Mouse (Mus musculus) heart, postnatal 0 days (tissue): ENCODE measurements around the gene Oard1. TPM values are rescaled to one million over a fixed set of nuclear protein-coding genes. Genes with fewer than 3 reads are reported as not detected.

Experiments
- ATAC-seq: fragments of 200-750 bp; cut with Nextera tagmentation; 2 replicates; pipeline ENCODE4 v1.8.0; 2017; ENCODE audit warnings: low read depth, moderate number of reproducible peaks, moderate library complexity; ENCODE audit not compliant: insufficient read depth
- DNase-seq: peaks from one replicate; pipeline ENCODE4 v3.0.0-alpha.2; 2016; ENCODE audit warnings: low spot score
- H3K27ac ChIP-seq: fragments of 300-500 bp; sonication (generic); 2 replicates; pipeline ENCODE4 v1.5.1; 2014; ENCODE audit warnings: low read depth, mild to moderate bottlenecking
- H3K27me3 ChIP-seq: fragments of 300-500 bp; sonication (generic); 2 replicates; pipeline ENCODE4 v1.6.1; 2014; ENCODE audit warnings: low read length, mixed read lengths; ENCODE audit not compliant: control insufficient read depth, insufficient read depth
- H3K36me3 ChIP-seq: fragments of 300-500 bp; sonication (generic); replicated peaks from 2 replicates; pipeline ENCODE4 v1.6.1; 2014; ENCODE audit warnings: low read length, mixed read lengths; ENCODE audit not compliant: control insufficient read depth, insufficient read depth
- H3K4me1 ChIP-seq: fragments of 300-500 bp; sonication (generic); 2 replicates; pipeline ENCODE4 v1.6.1; 2014; ENCODE audit warnings: antibody characterized with exemption; ENCODE audit not compliant: control insufficient read depth, insufficient read depth
- H3K4me2 ChIP-seq: fragments of 300-500 bp; sonication (generic); 2 replicates; pipeline ENCODE4 v1.6.1; 2014; ENCODE audit warnings: low read depth, mild to moderate bottlenecking, low read length, moderate library complexity
- H3K4me3 ChIP-seq: fragments of 300-500 bp; sonication (generic); 2 replicates; pipeline ENCODE4 v1.5.1; 2014; ENCODE audit warnings: low read depth, low read length
- H3K9ac ChIP-seq: fragments of 300-500 bp; sonication (generic); replicated peaks from 2 replicates; pipeline ENCODE4 v1.6.1; 2014; ENCODE audit warnings: low read depth, low read length, mixed read lengths
- H3K9me3 ChIP-seq: fragments of 300-500 bp; sonication (generic); replicated peaks from 2 replicates; pipeline ENCODE4 v1.6.1; 2016; ENCODE audit warnings: low read length; ENCODE audit not compliant: control insufficient read depth
- CTCF ChIP-seq: IDR thresholded peaks from 2 replicates; pipeline ENCODE4 v1.5.1; 2016; ENCODE audit warnings: antibody characterized with exemption, control low read depth, low read depth
- EP300 ChIP-seq: IDR thresholded peaks from 2 replicates; pipeline ENCODE4 v1.6.1; 2016; ENCODE audit warnings: antibody characterized with exemption, low read depth
- WGBS: fragments of 180-500 bp; shearing (Covaris S2); extraction: QIAGEN DNeasy Blood & Tissue Kit; methylation state at CpG from one replicate; pipeline ENCODE4 v1.1.7; 2014; 5-methylcytosine and 5-hydroxymethylcytosine counted together
- polyA plus RNA-seq: library from polyadenylated mRNA; unstranded; fragments of >200 nt; fragmentation: Nextera tagmentation; extraction: Ambion mirVana; gene quantifications from 2 replicates; pipeline ENCODE4 v1.2.1, GENCODE M21; 2015
- total RNA-seq: library from RNA; depleted of rRNA; stranded (reverse); fragments of >200 nt; gene quantifications from 2 replicates; pipeline ENCODE4 v1.2.3, GENCODE M21; 2014; ENCODE audit warnings: low replicate concordance

The Oard1 gene
- total and polyA plus RNA-seq, 2 experiments from 2014 or later: 7.1 to 30.3 TPM

DNA sequence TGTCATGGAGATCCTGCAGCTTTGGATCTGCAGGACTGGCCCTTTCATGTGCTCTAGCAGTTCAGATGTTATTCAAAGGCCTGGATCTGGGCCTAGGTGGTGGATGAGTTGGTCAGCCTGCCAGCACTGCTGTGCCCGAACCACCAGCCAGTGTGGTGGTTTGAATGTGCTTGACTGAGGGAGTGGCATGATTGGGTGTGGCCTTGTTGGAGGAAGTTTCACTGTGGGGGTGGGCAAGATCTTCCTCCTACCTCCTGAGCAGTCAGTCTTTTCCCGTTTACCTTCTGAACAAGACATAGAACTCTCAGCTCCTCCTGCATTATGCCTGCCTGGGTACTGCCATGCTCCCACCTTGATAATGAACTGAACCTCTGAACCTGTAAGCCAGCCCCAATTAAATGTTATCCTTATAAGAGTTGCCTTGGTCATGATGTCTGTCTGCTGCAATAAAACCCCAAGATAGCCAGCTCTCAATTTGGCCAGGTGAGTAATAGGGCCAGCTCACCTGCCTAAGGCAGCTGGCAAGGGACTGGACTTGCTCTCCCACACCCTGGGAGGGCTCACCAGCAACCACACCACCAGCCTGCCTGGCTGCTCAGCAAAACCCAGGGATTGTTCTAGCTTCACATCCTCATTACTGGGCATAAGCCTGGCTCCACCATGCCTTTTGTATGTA is 23.9 kb upstream of the Oard1 start:
- no peak for ATAC-seq
- TF ChIP-seq EP300 (no peak), CTCF (no peak)
- H3K4me2 ChIP-seq: no peak overlapping the region

DNA sequence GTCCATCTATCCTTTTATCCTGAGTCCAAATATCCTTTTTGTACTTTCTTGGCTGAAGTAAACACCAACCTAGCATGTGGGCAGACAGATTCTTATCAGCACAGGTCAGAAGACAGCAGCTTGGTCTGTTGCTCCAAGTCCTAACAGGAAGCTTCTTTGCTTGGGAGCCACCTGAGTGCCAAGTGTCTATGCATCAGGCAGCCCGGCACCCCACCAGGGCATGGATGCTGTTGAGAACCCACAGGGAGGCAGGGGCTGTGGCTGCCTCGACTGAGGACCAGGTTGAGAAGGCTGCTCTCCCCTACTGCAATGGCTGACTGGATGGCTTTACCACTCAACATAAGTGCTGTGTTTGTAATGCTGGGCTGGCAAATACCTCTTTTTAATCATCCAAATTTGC is 21.1 kb upstream of the Oard1 start:
- DNase-seq (no peak), ATAC-seq (no peak)
- H3K9me3 ChIP-seq: no peaks in the 10 kb centered on the region
- WGBS: 82% methylated on average over 2 of the region's 2 CpGs
- no peak for TF ChIP-seq CTCF
- TF ChIP-seq EP300: no peak
- H3K36me3 ChIP-seq: peaks cover 73% of the 10 kb centered on the region
- H3K27ac ChIP-seq: no peak overlapping the region
- no peaks in the 10 kb centered on the region for H3K27me3 ChIP-seq
- no peak overlapping the region for H3K4me2 ChIP-seq
- H3K9ac ChIP-seq: no peak overlapping the region
- no peak overlapping the region for H3K4me3 ChIP-seq
- no peaks in the 10 kb centered on the region for H3K4me1 ChIP-seq

More for the DNA sequence above, 23.9 kb upstream of the Oard1 start:
- no peak overlapping the region for H3K9ac ChIP-seq
- H3K4me3 ChIP-seq: no peak overlapping the region
- no peak for DNase-seq
- H3K27me3 ChIP-seq: no peaks in the 10 kb centered on the region
- no peak overlapping the region for H3K27ac ChIP-seq
- H3K4me1 ChIP-seq: no peaks in the 10 kb centered on the region
- peaks cover 45% of the 10 kb centered on the region for H3K36me3 ChIP-seq
- 56% methylated on average over 2 of the region's 2 CpGs for WGBS
- H3K9me3 ChIP-seq: no peaks in the 10 kb centered on the region

DNA sequence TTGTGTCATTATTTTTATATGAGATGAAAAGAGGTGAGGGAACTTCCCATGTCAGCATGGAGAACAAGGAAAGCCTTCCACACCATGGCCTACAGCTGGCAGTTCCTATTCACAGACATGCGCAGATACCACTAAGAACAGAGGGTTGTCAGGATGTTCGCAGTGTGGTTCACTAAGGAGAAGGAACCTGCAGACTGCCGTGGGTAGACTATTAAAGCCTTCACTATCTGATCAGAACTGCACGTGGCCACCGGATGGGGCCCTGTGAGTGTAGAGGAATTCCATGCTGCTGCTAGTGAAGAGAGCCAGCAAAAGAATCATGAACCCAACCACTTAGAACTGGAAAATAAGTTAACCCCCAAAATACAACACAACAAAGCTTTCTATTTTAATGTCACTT is 20.4 kb upstream of the Oard1 start:
- ATAC-seq (no peak), DNase-seq (no peak)
- Histone ChIP-seq H3K4me2 (no peak overlapping the region), H3K27me3 (no peaks in the 10 kb centered on the region), H3K4me3 (no peak overlapping the region), H3K4me1 (no peaks in the 10 kb centered on the region), H3K27ac (no peak overlapping the region), H3K9ac (no peak overlapping the region), H3K36me3 (peaks cover 80% of the 10 kb centered on the region), H3K9me3 (no peaks in the 10 kb centered on the region)
- 60% methylated on average over 5 of the region's 5 CpGs for WGBS
- TF ChIP-seq EP300: no peak
- no peak for TF ChIP-seq CTCF

DNA sequence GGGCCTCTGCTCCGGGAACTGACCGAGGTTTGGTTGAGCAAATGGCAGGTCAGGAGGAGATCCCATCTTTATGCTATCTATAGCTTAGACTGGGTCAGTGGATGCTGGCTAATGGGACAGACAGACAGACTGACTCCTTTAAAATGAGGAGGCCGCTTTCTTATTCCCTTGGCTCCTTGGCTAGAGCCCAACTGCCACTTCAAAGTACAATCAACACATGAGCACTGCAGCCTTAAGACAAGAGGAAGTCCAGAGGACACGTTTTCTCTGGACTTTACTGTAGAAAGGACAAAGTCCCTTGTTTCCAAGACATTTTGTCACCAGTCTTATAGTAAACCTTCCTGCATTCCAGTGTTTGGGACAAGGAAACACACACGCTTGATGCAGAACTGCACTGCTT is 18.4 kb upstream of the Oard1 start:
- no peak overlapping the region for H3K4me2 ChIP-seq
- TF ChIP-seq CTCF (no peak), EP300 (no peak)
- ATAC-seq (no peak), DNase-seq (no peak)
- no peaks in the 10 kb centered on the region for H3K4me1 ChIP-seq
- H3K9me3 ChIP-seq: no peaks in the 10 kb centered on the region
- no peaks in the 10 kb centered on the region for H3K27me3 ChIP-seq
- WGBS: 72% methylated on average over 5 of the region's 5 CpGs
- peaks cover 94% of the 10 kb centered on the region for H3K36me3 ChIP-seq
- H3K27ac ChIP-seq: no peak overlapping the region
- no peak overlapping the region for H3K9ac ChIP-seq
- no peak overlapping the region for H3K4me3 ChIP-seq

DNA sequence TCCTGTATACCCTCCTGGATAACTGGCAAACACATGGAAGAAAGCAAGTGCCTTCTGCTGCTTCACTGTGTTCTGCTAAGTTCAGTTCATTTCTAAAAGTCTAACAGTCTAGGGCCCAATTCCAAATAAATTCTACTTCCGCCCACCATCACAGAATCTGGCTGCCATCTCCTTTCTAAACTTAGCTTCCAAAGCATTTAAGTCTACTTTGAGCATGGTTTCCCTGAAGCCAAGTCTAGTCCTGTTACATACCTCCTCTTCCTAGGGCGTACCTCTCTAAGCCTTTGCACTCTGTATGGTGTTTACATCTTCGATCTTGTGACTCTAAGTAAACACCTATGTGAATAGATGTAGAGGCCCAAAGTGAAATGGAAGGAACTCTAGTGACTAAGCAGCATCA is 17.2 kb upstream of the Oard1 start:
- Histone ChIP-seq H3K4me2 (no peak overlapping the region), H3K36me3 (peaks cover 98% of the 10 kb centered on the region), H3K9ac (no peak overlapping the region), H3K4me1 (no peaks in the 10 kb centered on the region), H3K4me3 (no peak overlapping the region), H3K27ac (no peak overlapping the region), H3K27me3 (no peaks in the 10 kb centered on the region), H3K9me3 (no peaks in the 10 kb centered on the region)
- TF ChIP-seq CTCF (no peak), EP300 (no peak)
- no peak for ATAC-seq
- 95% methylated on average over 3 of the region's 3 CpGs for WGBS
- DNase-seq: no peak

DNA sequence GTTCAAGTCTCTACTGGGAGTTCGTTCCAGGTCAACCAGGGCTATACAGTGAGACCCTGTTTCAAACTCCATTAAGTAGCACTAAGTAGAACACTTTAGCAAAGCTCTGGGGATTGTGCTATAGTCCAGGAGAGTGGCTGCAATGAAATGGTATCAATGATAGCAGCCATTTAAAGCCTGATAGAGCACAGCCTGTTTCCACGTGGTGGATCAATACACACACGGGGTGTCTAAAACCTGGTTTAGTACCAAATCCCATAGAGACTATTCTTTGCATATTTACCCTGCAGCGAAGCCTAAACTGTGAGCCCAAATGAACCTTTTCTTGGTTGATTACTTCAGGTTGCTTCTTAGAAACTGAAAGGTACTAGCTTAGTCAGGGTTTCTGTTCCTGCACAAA is 8.1 kb upstream of the Oard1 start:
- 85% methylated on average over 4 of the region's 4 CpGs for WGBS

More for the DNA sequence above, 8.1 kb upstream of the Oard1 start:
- H3K9ac ChIP-seq: no peak overlapping the region
- H3K4me1 ChIP-seq: peaks cover 13% of the 10 kb centered on the region; the same call in 1 of the 2 replicates
- H3K4me2 ChIP-seq: no peak overlapping the region
- peaks cover 37% of the 10 kb centered on the region for H3K36me3 ChIP-seq
- no peaks in the 10 kb centered on the region for H3K9me3 ChIP-seq
- no peak overlapping the region for H3K4me3 ChIP-seq
- DNase-seq (no peak), ATAC-seq (no peak)
- H3K27me3 ChIP-seq: no peaks in the 10 kb centered on the region
- TF ChIP-seq EP300 (no peak), CTCF (no peak)
- no peak overlapping the region for H3K27ac ChIP-seq
